Mouse (Mus musculus) MEL (cell line): ENCODE measurements around the gene Ybx1. TPM values are rescaled to one million over a fixed set of nuclear protein-coding genes. Genes with fewer than 3 reads are reported as not detected.

Experiments
- DNase-seq: peaks from one replicate; pipeline ENCODE4 v3.0.0; 2011; ENCODE audit warnings: low read depth, low spot score
- H3K27ac ChIP-seq: 2 replicates; pipeline ENCODE4 v1.5.1; 2012; ENCODE audit warnings: low read depth, mild to moderate bottlenecking, control low read depth, low read length, moderate library complexity; ENCODE audit not compliant: control insufficient read depth
- H3K27me3 ChIP-seq, 2 experiments: fragments of 150-350 bp in 1 of 2; sonication (generic) in 1 of 2; 2 replicates each; pipeline ENCODE4 v1.6.1; 2012; ENCODE audit warnings: low read length in 2 of 2, mild to moderate bottlenecking in 2 of 2, improper control_type of control experiment in 1 of 2, moderate library complexity in 1 of 2; ENCODE audit not compliant: insufficient read depth in 2 of 2, control insufficient read depth in 1 of 2
- H3K36me3 ChIP-seq, 2 experiments: 2 replicates each; pipeline ENCODE4 v1.6.1; 2012 to 2014; ENCODE audit warnings: low read length in 2 of 2, improper control_type of control experiment in 1 of 2, inconsistent platforms in 1 of 2, mild to moderate bottlenecking in 1 of 2; ENCODE audit not compliant: insufficient read depth in 2 of 2, control insufficient read depth in 1 of 2
- H3K4me1 ChIP-seq, 2 experiments: fragments of 150-350 bp in 1 of 2; sonication (generic) in 1 of 2; 2 replicates each; pipeline ENCODE4 v1.6.1; 2012; ENCODE audit warnings: low read length in 2 of 2, improper control_type of control experiment in 1 of 2, mild to moderate bottlenecking in 1 of 2; ENCODE audit not compliant: insufficient read depth in 2 of 2, control insufficient read depth in 1 of 2
- H3K4me3 ChIP-seq, 2 experiments: fragments of 150-350 bp in 1 of 2; sonication (generic) in 1 of 2; 2 replicates each; pipeline ENCODE4 v1.5.1; 2012; ENCODE audit warnings: low read depth in 2 of 2, low read length in 2 of 2, mild to moderate bottlenecking in 2 of 2, moderate library complexity in 2 of 2, control low read depth in 1 of 2, improper control_type of control experiment in 1 of 2; ENCODE audit not compliant: control insufficient read depth in 1 of 2, insufficient read depth in 1 of 2
- H3K79me2 ChIP-seq: 2 replicates; pipeline ENCODE4 v1.6.1; 2012; ENCODE audit warnings: mild to moderate bottlenecking, low read length, moderate library complexity; ENCODE audit not compliant: control insufficient read depth, poor library complexity, insufficient read depth
- H3K9ac ChIP-seq: 2 replicates; pipeline ENCODE4 v1.6.1; 2012; ENCODE audit warnings: low read depth, mild to moderate bottlenecking, control low read depth, low read length, moderate library complexity; ENCODE audit not compliant: control insufficient read depth, poor library complexity, severe bottlenecking
- H3K9me3 ChIP-seq: fragments of 150-350 bp; sonication (generic); replicated peaks from 2 replicates; pipeline ENCODE4 v1.6.1; 2012; ENCODE audit warnings: mild to moderate bottlenecking, low read length, improper control_type of control experiment, moderate library complexity; ENCODE audit not compliant: insufficient read depth
- BHLHE40 ChIP-seq: IDR thresholded peaks from 2 replicates; pipeline ENCODE4 v1.6.1; 2012; ENCODE audit warnings: low read depth, mild to moderate bottlenecking, inconsistent platforms, low read length, improper control_type of control experiment, borderline replicate concordance
- CHD1 ChIP-seq: IDR thresholded peaks from 2 replicates; pipeline ENCODE4 v1.6.1; 2012; ENCODE audit warnings: low read depth, mild to moderate bottlenecking, inconsistent platforms, low read length, improper control_type of control experiment
- CHD2 ChIP-seq: IDR thresholded peaks from 2 replicates; pipeline ENCODE4 v1.6.1; 2011; ENCODE audit warnings: low read length, improper control_type of control experiment
- CTCF ChIP-seq, 3 experiments: IDR thresholded peaks in 2 of 3; conservative IDR thresholded peaks in 1 of 3; 2 replicates each; pipeline ENCODE4 v1.5.1; 2011 to 2012; ENCODE audit warnings: low read length in 3 of 3, low read depth in 2 of 3, mild to moderate bottlenecking in 2 of 3, improper control_type of control experiment in 1 of 3, inconsistent platforms in 1 of 3, mixed read lengths in 1 of 3, moderate library complexity in 1 of 3; ENCODE audit not compliant: control insufficient read depth in 1 of 3, insufficient read depth in 1 of 3, poor library complexity in 1 of 3, severe bottlenecking in 1 of 3
- E2F4 ChIP-seq: IDR thresholded peaks from 2 replicates; pipeline ENCODE4 v1.6.1; 2011; ENCODE audit warnings: low read depth, low read length, improper control_type of control experiment, borderline replicate concordance
- ETS1 ChIP-seq: IDR thresholded peaks from 2 replicates; pipeline ENCODE4 v1.6.1; 2012; ENCODE audit warnings: low read depth, mild to moderate bottlenecking, inconsistent platforms, low read length, improper control_type of control experiment, moderate library complexity
- GABPA ChIP-seq: IDR thresholded peaks from 2 replicates; pipeline ENCODE4 v1.6.1; 2012; ENCODE audit warnings: low read depth, mild to moderate bottlenecking, inconsistent platforms, low read length, improper control_type of control experiment, moderate library complexity
- GATA1 ChIP-seq: IDR thresholded peaks from 2 replicates; pipeline ENCODE4 v1.6.1; 2011; ENCODE audit warnings: low read depth, low read length, improper control_type of control experiment
- JUND ChIP-seq: IDR thresholded peaks from 2 replicates; pipeline ENCODE4 v1.6.1; 2011; ENCODE audit warnings: low read depth, mild to moderate bottlenecking, improper control_type of control experiment, low read length
- KAT2A ChIP-seq: conservative IDR thresholded peaks from 2 replicates; pipeline ENCODE4 v1.6.1; 2012; ENCODE audit warnings: low read depth, low read length, improper control_type of control experiment, inconsistent platforms
- MAX ChIP-seq: IDR thresholded peaks from 2 replicates; pipeline ENCODE4 v1.6.1; 2011; ENCODE audit warnings: low read length, improper control_type of control experiment
- MAZ ChIP-seq: IDR thresholded peaks from 2 replicates; pipeline ENCODE4 v1.6.1; 2012; ENCODE audit warnings: low read depth, mild to moderate bottlenecking, inconsistent platforms, low read length, improper control_type of control experiment
- MXI1 ChIP-seq: IDR thresholded peaks from 2 replicates; pipeline ENCODE4 v1.6.1; 2011; ENCODE audit warnings: mild to moderate bottlenecking, low read depth, low read length, improper control_type of control experiment
- MYC ChIP-seq: IDR thresholded peaks from 2 replicates; pipeline ENCODE4 v1.6.1; 2011; ENCODE audit warnings: low read depth, mild to moderate bottlenecking, low read length, improper control_type of control experiment, moderate library complexity
- NELFE ChIP-seq: IDR thresholded peaks from 2 replicates; pipeline ENCODE4 v1.6.1; 2011; ENCODE audit warnings: low read depth, low read length, improper control_type of control experiment
- NRF1 ChIP-seq: IDR thresholded peaks from 2 replicates; pipeline ENCODE4 v1.6.1; 2014; ENCODE audit warnings: low read depth, mild to moderate bottlenecking, inconsistent platforms, low read length, improper control_type of control experiment, moderate library complexity; ENCODE audit not compliant: poor library complexity, insufficient read depth, severe bottlenecking
- POLR2A ChIP-seq, 2 experiments: IDR thresholded peaks; 2 replicates each; pipeline ENCODE4 v1.6.1; 2011 to 2012; ENCODE audit warnings: low read length in 2 of 2, mild to moderate bottlenecking in 2 of 2, control low read depth in 1 of 2, improper control_type of control experiment in 1 of 2, low read depth in 1 of 2, moderate library complexity in 1 of 2; ENCODE audit not compliant: control insufficient read depth in 1 of 2, insufficient read depth in 1 of 2, poor library complexity in 1 of 2
- POLR2AphosphoS2 ChIP-seq: IDR thresholded peaks from 2 replicates; pipeline ENCODE4 v1.6.1; 2011; ENCODE audit warnings: low read length, improper control_type of control experiment
- TAL1 ChIP-seq: IDR thresholded peaks from 2 replicates; pipeline ENCODE4 v1.6.1; 2012; ENCODE audit warnings: mild to moderate bottlenecking, inconsistent platforms, low read length, moderate library complexity, mixed read lengths
- TBP ChIP-seq: IDR thresholded peaks from 2 replicates; pipeline ENCODE4 v1.8.0; 2011; ENCODE audit warnings: low read depth, low read length, improper control_type of control experiment
- UBTF ChIP-seq: IDR thresholded peaks from 2 replicates; pipeline ENCODE4 v1.6.1; 2012; ENCODE audit warnings: low read depth, mild to moderate bottlenecking, inconsistent platforms, low read length, improper control_type of control experiment, moderate library complexity, borderline replicate concordance; ENCODE audit not compliant: insufficient read depth
- USF1 ChIP-seq: IDR thresholded peaks from 2 replicates; pipeline ENCODE4 v1.6.1; 2014; ENCODE audit warnings: low read depth, mild to moderate bottlenecking, inconsistent platforms, low read length, improper control_type of control experiment, moderate library complexity
- ZKSCAN1 ChIP-seq: IDR thresholded peaks from 2 replicates; pipeline ENCODE4 v1.6.1; 2012; ENCODE audit warnings: low read depth, mild to moderate bottlenecking, inconsistent platforms, low read length, improper control_type of control experiment, moderate library complexity
- ZMIZ1 ChIP-seq: IDR thresholded peaks from 2 replicates; pipeline ENCODE4 v1.6.1; 2012; ENCODE audit warnings: low read depth, mild to moderate bottlenecking, inconsistent platforms, low read length, improper control_type of control experiment, moderate library complexity
- polyA plus RNA-seq, 2 experiments: library from polyadenylated mRNA; stranded (reverse) in 1 of 2; unstranded in 1 of 2; fragments of >175 nt in 1 of 2; fragments of >200 nt in 1 of 2; gene quantifications; 2 replicates each; pipeline versions ENCODE4 v1.2.1 to v1.2.4; 2012; ENCODE audit warnings: low replicate concordance in 2 of 2, low read depth in 1 of 2; ENCODE audit not compliant: insufficient read length in 2 of 2, insufficient read depth in 1 of 2, missing spikeins in 1 of 2
- total RNA-seq: library from RNA; depleted of rRNA; stranded (reverse); fragments of 300-350 nt; gene quantifications from 2 replicates; pipeline ENCODE4 v1.2.3, GENCODE M21; 2012

The Ybx1 gene
- total and polyA plus RNA-seq, 3 experiments = 979 to 2,666 (median 2,172) TPM

- no peak overlapping the region for H3K4me3 ChIP-seq
- peak; percentile 42 for DNase-seq
- no peak overlapping the region for H3K27ac ChIP-seq
- TF ChIP-seq NRF1 (no peak), E2F4 (no peak), ETS1 (no peak), JUND (no peak)
- no peaks in the 10 kb centered on the region for H3K79me2 ChIP-seq
- peaks cover 16 to 25% of the 10 kb centered on the region in 2 experiments for H3K36me3 ChIP-seq
- no peaks in the 10 kb centered on the region for H3K9me3 ChIP-seq
- no peak overlapping the region for H3K9ac ChIP-seq
- no peaks in the 10 kb centered on the region for H3K4me1 ChIP-seq
- H3K27me3 ChIP-seq = no peaks in the 10 kb centered on the region
Observed at GRCm38 (mm10) chr4:119274627-119275026, 19.8 kb downstream of the Ybx1 start.

- no peaks in the 10 kb centered on the region for H3K9me3 ChIP-seq
- DNase-seq = no peak
- H3K27ac ChIP-seq = no peak overlapping the region
- no peaks in the 10 kb centered on the region for H3K4me1 ChIP-seq
- no peak overlapping the region for H3K9ac ChIP-seq
- H3K79me2 ChIP-seq = no peaks in the 10 kb centered on the region
- H3K4me3 ChIP-seq = no peak overlapping the region
- peaks cover 0 to 1% of the 10 kb centered on the region in 2 experiments; a peak in 1 of 4 replicates for H3K36me3 ChIP-seq
- TF ChIP-seq TBP = peak; percentile 77
- no peak for TF ChIP-seq USF1
- no peaks in the 10 kb centered on the region for H3K27me3 ChIP-seq
Observed at GRCm38 (mm10) chr4:119266606-119267005, 27.8 kb downstream of the Ybx1 start.

- H3K4me1 ChIP-seq = 0 out of 4 replicates have a peak, but pooled peaks cover 0 to 2% of the 10 kb centered on the region in 2 experiments
- TF ChIP-seq MXI1 = no peak
- no peak for TF ChIP-seq MYC
- TF ChIP-seq UBTF = no peak
- no peak for TF ChIP-seq E2F4
- no peak for TF ChIP-seq POLR2AphosphoS2
- TF ChIP-seq TAL1 = no peak
- no peak for TF ChIP-seq BHLHE40
- no peak for TF ChIP-seq JUND
- TF ChIP-seq GABPA = no peak
- TF ChIP-seq CHD2 = no peak
- no peak for TF ChIP-seq ZKSCAN1
- no peak for TF ChIP-seq GATA1
- TF ChIP-seq POLR2A (IDR thresholded peaks at IDR 0.05; ENCODE audit: control insufficient read depth in 1 of 2, insufficient read depth in 1 of 2, low read depth in 1 of 2, low read length in 2 of 2, poor library complexity in 1 of 2) = no peak
- no peak for TF ChIP-seq CTCF (IDR thresholded peaks at IDR 0.05 in 2 of 3, conservative IDR thresholded peaks at IDR 0.05 in 1 of 3; ENCODE audit: control insufficient read depth in 1 of 3, insufficient read depth in 1 of 3, low read depth in 2 of 3, low read length in 3 of 3, poor library complexity in 1 of 3, severe bottlenecking in 1 of 3)
- no peak for TF ChIP-seq CHD1
- TF ChIP-seq KAT2A = no peak
- TF ChIP-seq MAX = no peak
- no peak for TF ChIP-seq ZMIZ1
- no peak for TF ChIP-seq MAZ
- no peak for TF ChIP-seq NELFE
- no peaks in the 10 kb centered on the region for H3K9me3 ChIP-seq
- no peak overlapping the region for H3K27ac ChIP-seq
- H3K9ac ChIP-seq = no peak overlapping the region
- H3K27me3 ChIP-seq = no peaks in the 10 kb centered on the region
- no peak for DNase-seq
- H3K79me2 ChIP-seq = no peaks in the 10 kb centered on the region
- H3K36me3 ChIP-seq = no peaks in the 10 kb centered on the region
- H3K4me3 ChIP-seq = no peak overlapping the region
Observed at GRCm38 (mm10) chr4:119263459-119263858, 30.9 kb downstream of the Ybx1 start.
